Mouse (Mus musculus) embryo, embryonic 11.5 days (tissue): Measurements from ENCODE around the gene Erg28.

ENCODE experiments used
- DNase-seq: peaks from one replicate; pipeline ENCODE4 v3.0.0-alpha.2; 2012; ENCODE audit warnings: low read depth, low spot score

Erg28 gene

GRCm38 (mm10) chr12:85813599-85813998, 10.8 kb downstream of the Erg28 start:
- DNase-seq, result no peak

- no peak for DNase-seq
Observed at GRCm38 (mm10) chr12:85811676-85812075, 12.7 kb downstream of the Erg28 start.

- DNase-seq, result no peak
Observed at GRCm38 (mm10) chr12:85810959-85811358, 13.4 kb downstream of the Erg28 start.

- DNase-seq, result no peak
Observed at GRCm38 (mm10) chr12:85809726-85810125, 14.6 kb downstream of the Erg28 start.

GRCm38 (mm10) chr12:85800031-85800430, 24.3 kb downstream of the Erg28 start:
- DNase-seq, result no peak

GRCm38 (mm10) chr12:85795551-85795950, 28.8 kb downstream of the Erg28 start:
- DNase-seq, result no peak

GRCm38 (mm10) chr12:85794094-85794493, 30.3 kb downstream of the Erg28 start:
- no peak for DNase-seq

GRCm38 (mm10) chr12:85792821-85793346, 31.5 kb downstream of the Erg28 start:
- DNase-seq, result no peak

GRCm38 (mm10) chr12:85792158-85792557, 32.2 kb downstream of the Erg28 start:
- DNase-seq, result no peak

- no peak for DNase-seq
Observed at GRCm38 (mm10) chr12:85784916-85785815, 39.2 kb downstream of the Erg28 start.

- no peak for DNase-seq
Observed at GRCm38 (mm10) chr12:85781606-85782005, 42.7 kb downstream of the Erg28 start.

GRCm38 (mm10) chr12:85779707-85780106, 44.6 kb downstream of the Erg28 start:
- no peak for DNase-seq

GRCm38 (mm10) chr12:85778962-85779361, 45.4 kb downstream of the Erg28 start:
- no peak for DNase-seq

- DNase-seq, result no peak
Observed at GRCm38 (mm10) chr12:85771356-85771755, 53.0 kb downstream of the Erg28 start.

GRCm38 (mm10) chr12:85767750-85768149, 56.6 kb downstream of the Erg28 start:
- no peak for DNase-seq

- no peak for DNase-seq
Observed at GRCm38 (mm10) chr12:85766287-85766686, 58.1 kb downstream of the Erg28 start.
